ENCODE assay signal across 13 mouse cellular contexts in the genomic region with DNA sequence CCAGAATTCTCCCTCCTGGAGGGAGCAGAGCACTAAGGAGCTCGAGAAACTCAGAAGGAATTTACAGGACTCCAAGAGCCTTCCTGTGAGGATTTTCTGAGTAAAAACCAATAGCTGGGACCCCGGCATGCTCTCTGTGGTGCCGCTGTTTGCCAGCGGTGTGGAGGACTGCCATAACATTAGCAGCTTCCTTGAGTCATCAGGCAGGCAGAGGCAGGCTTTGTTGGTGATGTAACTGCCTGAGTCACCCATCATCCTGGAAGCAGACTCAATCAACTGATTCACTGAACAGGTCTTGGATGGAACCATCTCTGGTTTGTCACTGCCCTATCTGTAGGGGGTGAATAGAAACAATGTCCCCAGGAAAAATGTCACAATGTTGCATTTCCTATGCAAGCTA.
A peak's percentile ranks its signal among the peaks of the same experiment; 100 is the strongest.
DNase-seq lines count a peak whose midpoint lies in the region; ATAC-seq and TF ChIP-seq lines count a peak whose summit lies in the region.
"Had no signal": no experiment of that assay in that cellular context is flagged by ENCODE, and none has a peak within 500 bp of the region (broad histone marks: within the 10 kb centered on the region; RNA-seq: fewer than 3 reads in every experiment).

No protein-coding gene starts in this region.

- DNase-seq in heart, postnatal 36 days: no peak
- DNase-seq in adrenal gland, postnatal 25 days: peak; percentile 50
- peak; percentile 27 to 80 for DNase-seq in left cerebral cortex, postnatal 25 days (ENCODE audit: low spot score in 2 of 2)
- no peak for DNase-seq in hindbrain, embryonic 14.5 days (ENCODE audit: low spot score)
- DNase-seq in kidney, adult 18-20 months: no peak
- no peak for DNase-seq in spleen, adult 12 weeks (ENCODE audit: low spot score)
- DNase-seq: midbrain, embryonic 14.5 days had no signal

- H3K4me3 ChIP-seq in heart, embryonic 13.5 days: no peak overlapping the region
- no peak overlapping the region for H3K4me3 ChIP-seq in C2C12 (ENCODE audit: insufficient read depth, poor library complexity, severe bottlenecking)
- H3K4me3 ChIP-seq in hindbrain, embryonic 14.5 days (replicated peaks; ENCODE audit: low read length): no peak overlapping the region
- H3K4me3 ChIP-seq: embryonic facial prominence, embryonic 13.5 days; intestine, embryonic 15.5 days; limb, embryonic 13.5 days had no signal

- H3K4me2 ChIP-seq in heart, embryonic 13.5 days: no peak overlapping the region
- H3K4me2 ChIP-seq in hindbrain, embryonic 14.5 days (replicated peaks): no peak overlapping the region
- H3K4me2 ChIP-seq: embryonic facial prominence, embryonic 13.5 days; intestine, embryonic 15.5 days; limb, embryonic 13.5 days had no signal

- no peaks in the 10 kb centered on the region for H3K79me3 ChIP-seq in C2C12 (ENCODE audit: low read depth)

- intact Hi-C loops in heart, postnatal 36 days (cut with DNase I): no loop called here
- intact Hi-C loops in left cerebral cortex, postnatal 25 days (cut with DNase I): no loop called here

- H3K27me3 ChIP-seq in heart, embryonic 13.5 days (replicated peaks): no peaks in the 10 kb centered on the region
- no peaks in the 10 kb centered on the region for H3K27me3 ChIP-seq in C2C12 (ENCODE audit: control insufficient read depth, insufficient read depth, insufficient read length)
- H3K27me3 ChIP-seq in hindbrain, embryonic 14.5 days (ENCODE audit: control insufficient read depth, insufficient read depth, low read length): no peaks in the 10 kb centered on the region
- H3K27me3 ChIP-seq: embryonic facial prominence, embryonic 13.5 days; intestine, embryonic 15.5 days; limb, embryonic 13.5 days had no signal

- 0 out of 2 replicates have a peak overlapping the region, but pooled peaks have one; percentile 12 for H3K27ac ChIP-seq in heart, embryonic 13.5 days (replicated peaks)
- H3K27ac ChIP-seq in hindbrain, embryonic 14.5 days: no peak overlapping the region
- H3K27ac ChIP-seq: embryonic facial prominence, embryonic 13.5 days; intestine, embryonic 15.5 days; limb, embryonic 13.5 days had no signal

- no peak for TF ChIP-seq CTCF in C2C12 (IDR thresholded peaks at IDR 0.05; ENCODE audit: control insufficient read depth, insufficient read depth, insufficient read length)

- no peak overlapping the region for H3ac ChIP-seq in C2C12 (ENCODE audit: control insufficient read depth, insufficient read length, low read depth)

- no peaks in the 10 kb centered on the region for H3K4me1 ChIP-seq in heart, embryonic 13.5 days
- H3K4me1 ChIP-seq in hindbrain, embryonic 14.5 days (replicated peaks; ENCODE audit: control insufficient read depth, insufficient read depth, low read length): no peaks in the 10 kb centered on the region
- H3K4me1 ChIP-seq: embryonic facial prominence, embryonic 13.5 days; intestine, embryonic 15.5 days; limb, embryonic 13.5 days had no signal

- ATAC-seq in heart, embryonic 13.5 days (ENCODE audit: extremely low read depth, insufficient number of reproducible peaks, low FRiP score, low TSS enrichment): no peak
- no peak for ATAC-seq in hindbrain, embryonic 14.5 days (ENCODE audit: low FRiP score)
- ATAC-seq: intestine, embryonic 15.5 days; lung, postnatal 0 days had no signal

- WGBS in heart, embryonic 13.5 days: 68% methylated on average over 4 of the region's 4 CpGs
- 84% methylated on average over 4 of the region's 4 CpGs for WGBS in hindbrain, embryonic 14.5 days

- H3K36me3 ChIP-seq in heart, embryonic 13.5 days: peaks cover 77% of the 10 kb centered on the region
- peaks cover 28% of the 10 kb centered on the region for H3K36me3 ChIP-seq in C2C12 (ENCODE audit: control insufficient read depth, insufficient read depth)
- H3K36me3 ChIP-seq in hindbrain, embryonic 14.5 days (replicated peaks; ENCODE audit: control insufficient read depth, insufficient read depth): peaks cover 76% of the 10 kb centered on the region

- peaks cover 4% of the 10 kb centered on the region for H3K79me2 ChIP-seq in C2C12 (ENCODE audit: control insufficient read depth, insufficient read depth)

- no peak overlapping the region for H3K9ac ChIP-seq in heart, embryonic 13.5 days
- H3K9ac ChIP-seq in hindbrain, embryonic 14.5 days: no peak overlapping the region
- H3K9ac ChIP-seq: embryonic facial prominence, embryonic 13.5 days; intestine, embryonic 15.5 days; limb, embryonic 13.5 days had no signal

- no peaks in the 10 kb centered on the region for H3K9me3 ChIP-seq in heart, embryonic 13.5 days
- no peaks in the 10 kb centered on the region for H3K9me3 ChIP-seq in hindbrain, embryonic 14.5 days (ENCODE audit: control insufficient read depth, low read length)
- H3K9me3 ChIP-seq: embryonic facial prominence, embryonic 13.5 days; intestine, embryonic 15.5 days had no signal

TF ChIP-seq in C2C12, 6 proteins besides CTCF, POLR2A, EP300 and RAD21:
- no peak for TF ChIP-seq MYOG (IDR thresholded peaks at IDR 0.05; ENCODE audit: control insufficient read depth, extremely low read depth, insufficient read length)
- peak; percentile 72 for TF ChIP-seq CEBPB (IDR thresholded peaks at IDR 0.05; ENCODE audit: low read depth)
- TF ChIP-seq FOSL1 (IDR thresholded peaks at IDR 0.05; ENCODE audit: insufficient read depth, low read length, poor library complexity, severe bottlenecking): no peak
- TF ChIP-seq USF1 (IDR thresholded peaks at IDR 0.05; ENCODE audit: low read depth): no peak
- no peak for TF ChIP-seq MYOD1 (IDR thresholded peaks at IDR 0.05; ENCODE audit: control insufficient read depth, insufficient read length, low read depth)
- TF ChIP-seq MAX (IDR thresholded peaks at IDR 0.05): peak; percentile 74

Comparison
In these comparisons a context has a peak if more than half of its experiments do, and no peak if none do; other contexts are left out.
1. DNase-seq: peak in adrenal gland, postnatal 25 days (single experiment) and left cerebral cortex, postnatal 25 days (2 of 2); none in heart, postnatal 36 days (0 of 2), hindbrain, embryonic 14.5 days (single experiment), kidney, adult 18-20 months (single experiment) and spleen, adult 12 weeks (single experiment).